Mouse (Mus musculus) G1E (cell line): ENCODE data around the gene Rora. TPM values are rescaled to one million over a fixed set of nuclear protein-coding genes. Genes with fewer than 3 reads are reported as not detected.

Experiments used
- ATAC-seq: 2 replicates; pipeline ENCODE4 v1.8.0; 2016; ENCODE audit warnings: mild to moderate bottlenecking; ENCODE audit not compliant: insufficient number of reproducible peaks, poor library complexity, low FRiP score, severe bottlenecking; ENCODE audit errors: extremely low read depth
- DNase-seq: peaks from one replicate; pipeline ENCODE4 v3.0.0; 2012; ENCODE audit warnings: low spot score
- H3K27me3 ChIP-seq: 2 replicates; pipeline ENCODE4 v1.6.1; 2012; ENCODE audit warnings: mild to moderate bottlenecking, low read length, inconsistent platforms; ENCODE audit not compliant: insufficient read depth
- H3K36me3 ChIP-seq: replicated peaks from 2 replicates; pipeline ENCODE3; 2012; ENCODE audit warnings: mild to moderate bottlenecking, inconsistent platforms
- H3K4me1 ChIP-seq: 2 replicates; pipeline ENCODE4 v1.6.1; 2012; ENCODE audit warnings: low read depth, low read length, inconsistent platforms, mixed read lengths; ENCODE audit not compliant: insufficient read depth
- H3K4me3 ChIP-seq: 2 replicates; pipeline ENCODE4 v1.5.1; 2012; ENCODE audit warnings: low read depth, mild to moderate bottlenecking, inconsistent platforms, low read length, moderate library complexity, mixed read lengths
- H3K9me3 ChIP-seq: replicated peaks from 2 replicates; pipeline ENCODE4 v1.6.1; 2012; ENCODE audit warnings: inconsistent platforms
- CTCF ChIP-seq: IDR thresholded peaks from 2 replicates; pipeline ENCODE4 v1.5.1; 2012; ENCODE audit warnings: low read depth, low read length, inconsistent platforms, mixed read lengths
- GATA1 ChIP-seq: IDR thresholded peaks from 2 replicates; pipeline ENCODE4 v1.6.1; 2012; ENCODE audit warnings: borderline replicate concordance, low read length, inconsistent platforms, mixed read lengths
- GATA2 ChIP-seq: IDR thresholded peaks from 2 replicates; pipeline ENCODE4 v1.6.1; 2012; ENCODE audit warnings: low read depth, low read length, inconsistent platforms, borderline replicate concordance
- POLR2AphosphoS5 ChIP-seq: IDR thresholded peaks from 2 replicates; pipeline ENCODE4 v1.6.1; 2012; ENCODE audit warnings: low read depth, low read length, inconsistent platforms; ENCODE audit not compliant: insufficient replicate concordance
- TAL1 ChIP-seq: conservative IDR thresholded peaks from 2 replicates; pipeline ENCODE4 v1.6.1; 2012; ENCODE audit warnings: low read depth, low read length, inconsistent platforms, mixed read lengths
- polyA plus RNA-seq: library from polyadenylated mRNA; stranded (reverse); fragments of >175 nt; gene quantifications from 2 replicates; pipeline ENCODE4 v1.2.3, GENCODE M21; 2012
- total RNA-seq, 2 experiments: library from RNA; stranded (forward) in 1 of 2; stranded (reverse) in 1 of 2; fragments of 200-1000 nt in 1 of 2; fragments of >200 nt in 1 of 2; fragmentation: Nextera tagmentation in 1 of 2; gene quantifications; 2 replicates each; pipeline ENCODE4 v1.2.3; 2014 to 2017

The Rora gene
- total and polyA plus RNA-seq, 3 experiments: 0.11 TPM; not detected in 2

GRCm38 (mm10) chr9:69357834-69358233, 704.2 kb downstream of the Rora start:
- peaks cover 14% of the 10 kb centered on the region; the same call in 1 of the 2 replicates for H3K27me3 ChIP-seq
- ATAC-seq: peak; percentile 49; the same call in 1 of the 2 replicates
- 0 out of 2 replicates have a peak, but pooled peaks cover 2% of the 10 kb centered on the region for H3K4me1 ChIP-seq

GRCm38 (mm10) chr9:69358797-69359196, 705.2 kb downstream of the Rora start:
- TF ChIP-seq GATA2: no peak
- TF ChIP-seq CTCF: no peak
- no peak for TF ChIP-seq TAL1
- TF ChIP-seq GATA1: no peak
- TF ChIP-seq POLR2AphosphoS5: no peak
- no peak overlapping the region for H3K4me3 ChIP-seq
- ATAC-seq: no peak
- no peak for DNase-seq
- H3K4me1 ChIP-seq: 0 out of 2 replicates have a peak, but pooled peaks cover 2% of the 10 kb centered on the region
- no peaks in the 10 kb centered on the region for H3K9me3 ChIP-seq
- H3K27me3 ChIP-seq: peaks cover 11% of the 10 kb centered on the region; the same call in 1 of the 2 replicates
- no peaks in the 10 kb centered on the region for H3K36me3 ChIP-seq

More at GRCm38 (mm10) chr9:69357834-69358233, 704.2 kb downstream of the Rora start:
- Histone ChIP-seq H3K4me3 (no peak overlapping the region), H3K9me3 (no peaks in the 10 kb centered on the region), H3K36me3 (no peaks in the 10 kb centered on the region)
- peak; percentile 50 for DNase-seq
- TF ChIP-seq CTCF (peak; percentile 85), POLR2AphosphoS5 (no peak)

- no peak for DNase-seq
- H3K4me1 ChIP-seq: 0 out of 2 replicates have a peak, but pooled peaks cover 2% of the 10 kb centered on the region
- H3K9me3 ChIP-seq: no peaks in the 10 kb centered on the region
- ATAC-seq: no peak
- H3K4me3 ChIP-seq: no peak overlapping the region
- no peak for TF ChIP-seq TAL1
- TF ChIP-seq GATA1: no peak
- no peak for TF ChIP-seq POLR2AphosphoS5
- TF ChIP-seq GATA2: no peak
- TF ChIP-seq CTCF: no peak
- H3K36me3 ChIP-seq: no peaks in the 10 kb centered on the region
- H3K27me3 ChIP-seq: peaks cover 18% of the 10 kb centered on the region; the same call in 1 of the 2 replicates
These were observed 708.4 kb downstream of the Rora start for GRCm38 (mm10) chr9:69361951-69362445.

- ATAC-seq (no peak), DNase-seq (no peak)
- Histone ChIP-seq H3K27me3 (peaks cover 18% of the 10 kb centered on the region; the same call in 1 of the 2 replicates), H3K4me1 (0 out of 2 replicates have a peak, but pooled peaks cover 2% of the 10 kb centered on the region), H3K36me3 (no peaks in the 10 kb centered on the region), H3K9me3 (no peaks in the 10 kb centered on the region), H3K4me3 (no peak overlapping the region)
- TF ChIP-seq GATA2 (no peak), POLR2AphosphoS5 (no peak), CTCF (no peak), GATA1 (no peak), TAL1 (no peak)
These were observed 709.2 kb downstream of the Rora start for GRCm38 (mm10) chr9:69362766-69363165.

GRCm38 (mm10) chr9:69364117-69364516, 710.5 kb downstream of the Rora start:
- no peak for DNase-seq
- ATAC-seq: no peak
- H3K27me3 ChIP-seq: peaks cover 10% of the 10 kb centered on the region; the same call in 1 of the 2 replicates
- H3K4me3 ChIP-seq: peak overlapping the region; percentile 8; the same call in 1 of the 2 replicates
- H3K36me3 ChIP-seq: no peaks in the 10 kb centered on the region
- TF ChIP-seq POLR2AphosphoS5: no peak
- no peak for TF ChIP-seq TAL1
- TF ChIP-seq CTCF: no peak
- no peak for TF ChIP-seq GATA1
- no peak for TF ChIP-seq GATA2
- H3K4me1 ChIP-seq: no peaks in the 10 kb centered on the region
- no peaks in the 10 kb centered on the region for H3K9me3 ChIP-seq

- Histone ChIP-seq H3K36me3 (no peaks in the 10 kb centered on the region), H3K4me1 (no peaks in the 10 kb centered on the region), H3K9me3 (no peaks in the 10 kb centered on the region), H3K4me3 (no peak overlapping the region), H3K27me3 (peaks cover 13% of the 10 kb centered on the region)
- no peak for DNase-seq
- no peak for TF ChIP-seq GATA2
- no peak for TF ChIP-seq CTCF
- no peak for TF ChIP-seq POLR2AphosphoS5
- no peak for ATAC-seq
These were observed 713.5 kb downstream of the Rora start for GRCm38 (mm10) chr9:69367055-69367454.

- peak; percentile 8 for DNase-seq
These were observed 714.5 kb downstream of the Rora start for GRCm38 (mm10) chr9:69368071-69368470.

More at GRCm38 (mm10) chr9:69368071-69368470, 714.5 kb downstream of the Rora start:
- peak; percentile 55 for TF ChIP-seq CTCF
- no peak for TF ChIP-seq GATA1
- H3K4me1 ChIP-seq: no peaks in the 10 kb centered on the region
- no peak overlapping the region for H3K4me3 ChIP-seq
- H3K36me3 ChIP-seq: no peaks in the 10 kb centered on the region
- ATAC-seq: no peak
- H3K27me3 ChIP-seq: peaks cover 16% of the 10 kb centered on the region
- no peaks in the 10 kb centered on the region for H3K9me3 ChIP-seq
